7 mouse cellular contexts compared by ENCODE assay signal in the genomic region with DNA sequence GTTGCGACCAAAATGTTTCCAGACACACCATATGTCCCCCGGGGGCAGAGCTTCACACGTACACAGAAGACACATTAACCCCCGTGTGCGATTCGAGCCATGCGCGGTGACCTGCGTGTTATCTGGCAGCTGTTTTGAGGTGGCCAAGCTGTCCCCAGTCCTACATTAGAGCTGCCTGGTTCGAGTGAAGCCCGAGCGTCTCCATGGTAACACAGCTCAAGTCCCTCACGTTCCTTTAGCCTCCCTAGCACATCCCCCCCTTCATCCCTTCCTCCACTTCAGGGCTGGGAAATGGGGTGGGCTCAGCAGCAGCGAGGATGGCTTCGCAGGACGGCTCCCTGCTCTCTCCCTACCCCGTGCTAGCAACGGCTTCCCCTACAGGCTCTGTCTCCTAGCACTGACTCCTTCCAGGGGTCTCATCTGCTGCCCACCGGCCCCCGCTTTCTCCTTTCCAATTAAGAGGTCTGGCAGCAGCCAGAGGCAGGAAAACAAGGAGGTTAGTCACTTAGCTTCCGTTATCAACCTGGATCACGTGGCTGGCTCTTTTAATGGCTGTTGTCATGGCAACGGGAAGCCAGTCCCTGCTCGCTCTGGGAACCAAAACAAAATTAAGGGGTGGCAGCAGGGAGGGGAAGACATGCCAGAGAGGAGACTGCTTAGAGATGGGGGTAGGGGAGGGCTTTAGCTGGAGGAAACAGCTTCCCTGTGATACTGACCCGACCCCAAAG. TPM values are rescaled to one million over a fixed set of nuclear protein-coding genes. Genes with fewer than 3 reads are reported as not detected.
DNase-seq lines count a peak whose midpoint lies in the region; ATAC-seq lines count a peak whose summit lies in the region.

No protein-coding gene starts in this region.

- H3K9me3 ChIP-seq in kidney, embryonic 15.5 days (replicated peaks), result no peaks in the 10 kb centered on the region
- H3K9me3 ChIP-seq in limb, embryonic 10.5 days (replicated peaks), result no peaks in the 10 kb centered on the region

- 1% methylated on average over 25 of the region's 25 CpGs for WGBS in kidney, embryonic 15.5 days
- 4% methylated on average over 25 of the region's 25 CpGs for WGBS in limb, embryonic 10.5 days

- H3K4me1 ChIP-seq in kidney, embryonic 15.5 days, result peaks cover 32% of the 10 kb centered on the region
- H3K4me1 ChIP-seq in limb, embryonic 10.5 days, result peaks cover 42% of the 10 kb centered on the region

- no peaks in the 10 kb centered on the region for H3K36me3 ChIP-seq in kidney, embryonic 15.5 days
- no peaks in the 10 kb centered on the region for H3K36me3 ChIP-seq in limb, embryonic 10.5 days

- peak; percentile 62 for DNase-seq in adrenal gland, postnatal 14 days
- DNase-seq in cerebellum, adult 9-11 months, result peak; percentile 79
- DNase-seq in frontal cortex, adult 2 months (ENCODE audit: extremely low spot score in 1 of 2, low spot score in 1 of 2), result peak; percentile 84 to 88
- peak; percentile 76 for DNase-seq in limb, embryonic 10.5 days (ENCODE audit: low spot score)
- peak; percentile 90 for DNase-seq in retina, embryonic 14.5 days (ENCODE audit: low spot score)

- peak overlapping the region; percentile 27 for H3K4me3 ChIP-seq in kidney, embryonic 15.5 days (replicated peaks)
- H3K4me3 ChIP-seq in limb, embryonic 10.5 days, result peak overlapping the region; percentile 55

- peaks cover 40% of the 10 kb centered on the region for H3K27me3 ChIP-seq in kidney, embryonic 15.5 days
- H3K27me3 ChIP-seq in limb, embryonic 10.5 days (ENCODE audit: low read depth, poor library complexity, severe bottlenecking), result peaks cover 53% of the 10 kb centered on the region

- peak overlapping the region; percentile 60 for H3K4me2 ChIP-seq in kidney, embryonic 15.5 days

- peak; percentile 29; the same call in 1 of the 2 replicates for ATAC-seq in kidney, embryonic 15.5 days (replicated peaks; ENCODE audit: low FRiP score)
- no peak for ATAC-seq in erythroid progenitor cell, adult 5-6 weeks (replicated peaks; ENCODE audit: low FRiP score, poor library complexity, severe bottlenecking)

- H3K27ac ChIP-seq in kidney, embryonic 15.5 days, result no peak overlapping the region
- H3K27ac ChIP-seq in limb, embryonic 10.5 days, result peak overlapping the region; percentile 80

- H3K9ac ChIP-seq in kidney, embryonic 15.5 days, result no peak overlapping the region

RNA-seq across cellular contexts. Expression of a gene that starts 3.7 kb away (rescaled TPM):
- 8.8 and 10.4 TPM in 2 replicates for total RNA-seq in adrenal gland, postnatal 14 days (2021)
- 66.4 and 69.8 TPM in 2 replicates for polyA plus RNA-seq in frontal cortex, adult 2 months (2012; rRNA removed)
- polyA plus RNA-seq in kidney, embryonic 15.5 days (2015; fragmentation: Nextera tagmentation; extraction: Ambion mirVana), result 6.3 and 6.4 TPM in 2 replicates
- 13.4 and 15.1 TPM in 2 replicates for polyA plus RNA-seq in limb, embryonic 10.5 days (2016; fragmentation: Nextera tagmentation; extraction: Ambion mirVana)
- total RNA-seq in erythroid progenitor cell, adult 5-6 weeks (2015; ENCODE audit: low replicate concordance), result 0.36 TPM in 1 of 2 replicates, not detected in the other
- total RNA-seq in erythroid progenitor cell, adult 5-6 weeks (2017; ENCODE audit: low replicate concordance), result not detected in 2 replicates

RNA-seq across cellular contexts. Expression of a gene that starts 50.2 kb away (rescaled TPM):
- total RNA-seq in adrenal gland, postnatal 14 days (2021), result not detected in 2 replicates
- polyA plus RNA-seq in frontal cortex, adult 2 months (2012; rRNA removed), result not detected in 2 replicates
- not detected in 2 replicates for polyA plus RNA-seq in kidney, embryonic 15.5 days (2015; fragmentation: Nextera tagmentation; extraction: Ambion mirVana)
- polyA plus RNA-seq in limb, embryonic 10.5 days (2016; fragmentation: Nextera tagmentation; extraction: Ambion mirVana), result not detected in 2 replicates
- not detected in 2 replicates for total RNA-seq in erythroid progenitor cell, adult 5-6 weeks (2015; ENCODE audit: low replicate concordance)
- total RNA-seq in erythroid progenitor cell, adult 5-6 weeks (2017; ENCODE audit: low replicate concordance), result not detected in 2 replicates
